Mouse (Mus musculus): ENCODE results near the gene Tspan3. TPM values are rescaled to one million over a fixed set of nuclear protein-coding genes. Genes with fewer than 3 reads are reported as not detected.

Tspan3 gene
- 260 and 311 TPM in 2 replicates for polyA plus RNA-seq (2012; rRNA removed; ENCODE audit: low replicate concordance)

GRCm38 (mm10) chr9:56165377-56165776 lies at the start of gene Tspan3:
Tspan3 (minus strand) TSS chr9:56165477.

DNA sequence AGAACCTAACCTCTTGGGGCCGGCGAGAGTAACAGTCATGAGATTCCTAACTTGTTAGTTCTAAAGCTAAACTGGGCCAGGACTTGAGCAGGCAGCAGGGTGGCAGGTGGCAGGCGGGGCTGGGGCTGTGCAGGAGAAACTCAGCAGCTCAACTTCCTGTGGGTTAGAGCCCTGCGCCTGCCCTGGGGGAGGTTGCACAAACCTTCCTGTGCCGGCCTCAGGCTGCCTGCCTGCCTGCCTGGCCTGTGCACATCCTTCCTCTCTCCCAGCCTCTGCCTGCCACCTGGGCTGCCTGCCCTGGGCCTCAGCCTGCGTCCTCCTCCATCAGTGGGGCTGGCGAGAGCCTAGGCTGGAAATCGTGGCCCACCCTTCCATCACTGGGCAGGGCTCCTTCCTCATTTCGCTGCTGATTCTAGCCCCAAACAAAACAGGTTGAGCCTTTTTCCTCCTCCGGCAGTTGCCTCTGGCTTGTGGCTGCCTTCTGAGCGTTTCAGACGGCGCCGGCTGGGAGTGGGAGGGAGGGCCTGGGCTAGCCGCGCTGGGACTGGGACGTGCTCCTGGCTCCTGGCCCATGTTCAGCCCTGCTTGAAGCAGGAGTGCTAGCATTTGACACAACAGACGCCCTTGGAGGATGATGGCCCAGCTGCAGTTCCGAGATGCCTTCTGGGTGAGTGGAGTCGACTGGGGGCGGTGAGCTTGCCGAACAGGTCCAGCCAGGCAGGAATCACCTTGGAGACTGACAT lies 75.3 kb downstream of the Tspan3 start, which contains the start of gene Pstpip1:
TSS of gene Pstpip1 (plus strand) at position 185 of the 743 bp plus-strand sequence.

Other genes with a start within 250 kb of the Tspan3 start
- 5.5 and 6.4 TPM in 2 replicates for gene Scaper, start 227.4 kb downstream of the Tspan3 start, polyA plus RNA-seq (2012; rRNA removed; ENCODE audit: low replicate concordance)
- gene 4930563M21Rik, start 154.9 kb downstream of the Tspan3 start, polyA plus RNA-seq (2012; rRNA removed; ENCODE audit: low replicate concordance): not detected in 2 replicates
- gene Rcn2, start 123.6 kb downstream of the Tspan3 start, polyA plus RNA-seq (2012; rRNA removed; ENCODE audit: low replicate concordance): 21.8 and 87.6 TPM in 2 replicates
- gene Pstpip1, start 75.5 kb downstream of the Tspan3 start, polyA plus RNA-seq (2012; rRNA removed; ENCODE audit: low replicate concordance): 6.5 and 10.2 TPM in 2 replicates